Mouse (Mus musculus): ENCODE data around the gene Orc5.

DNA sequence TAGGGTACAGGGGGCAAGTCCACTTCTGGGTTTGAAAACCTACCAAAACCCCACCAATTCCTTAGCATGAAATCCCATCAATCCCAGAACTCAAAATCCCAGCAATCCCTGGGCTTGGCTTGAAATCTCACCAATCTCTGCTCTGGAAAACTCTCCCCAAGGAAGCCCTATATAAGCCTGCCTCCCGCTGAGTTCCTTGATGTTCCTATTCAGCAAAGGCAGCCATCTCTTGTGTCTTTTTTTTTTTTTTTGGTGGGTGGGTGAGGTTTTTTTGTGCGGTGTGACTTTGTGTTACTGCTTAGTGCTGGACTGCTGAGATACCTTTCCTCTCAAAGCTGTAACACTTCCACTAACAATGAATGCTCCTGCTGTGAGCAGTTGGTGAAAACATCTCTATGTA, 15.5 kb upstream of the Orc5 start:
- TF ChIP-seq POLR2A (IDR thresholded peaks at IDR 0.05; ENCODE audit: borderline replicate concordance, extremely low read depth, insufficient read depth, insufficient read length, poor library complexity, severe bottlenecking) (no peak), CTCF (IDR thresholded peaks at IDR 0.05; ENCODE audit: borderline replicate concordance, extremely low read depth, insufficient read depth, insufficient read length) (no peak)

All from brain, embryonic 14.5 days (tissue).